Mouse (Mus musculus) forebrain, embryonic 15.5 days (tissue): Measurements from ENCODE around the gene Gm20517. TPM values are rescaled to one million over a fixed set of nuclear protein-coding genes. Genes with fewer than 3 reads are reported as not detected.
"Not testable (repeated sequence)": the region's sequence is repeated elsewhere in the genome, so short reads cannot be mapped to it uniquely, and the experiment has no call there.

ENCODE experiments used
- ATAC-seq: fragments of 200-750 bp; cut with Nextera tagmentation; replicated peaks from 2 replicates; pipeline ENCODE4 v1.8.0; 2017; ENCODE audit warnings: mild to moderate bottlenecking, moderate TSS enrichment, moderate library complexity
- H3K27ac ChIP-seq: fragments of 300-500 bp; sonication (generic); replicated peaks from 2 replicates; pipeline ENCODE4 v1.5.1; 2015; ENCODE audit warnings: mild to moderate bottlenecking, inconsistent platforms
- H3K27me3 ChIP-seq: fragments of 300-500 bp; sonication (generic); 2 replicates; pipeline ENCODE4 v1.6.1; 2015; ENCODE audit warnings: inconsistent platforms
- H3K36me3 ChIP-seq: fragments of 300-500 bp; sonication (generic); 2 replicates; pipeline ENCODE4 v1.6.1; 2015; ENCODE audit warnings: mild to moderate bottlenecking, inconsistent platforms
- H3K4me1 ChIP-seq: fragments of 300-500 bp; sonication (generic); 2 replicates; pipeline ENCODE4 v1.6.1; 2015; ENCODE audit warnings: inconsistent platforms
- H3K4me2 ChIP-seq: fragments of 300-500 bp; sonication (generic); replicated peaks from 2 replicates; pipeline ENCODE4 v1.6.1; 2015; ENCODE audit warnings: mild to moderate bottlenecking, inconsistent platforms
- H3K4me3 ChIP-seq: fragments of 300-500 bp; sonication (generic); 2 replicates; pipeline ENCODE4 v1.5.1; 2015; ENCODE audit warnings: mild to moderate bottlenecking, inconsistent platforms
- H3K9ac ChIP-seq: fragments of 300-500 bp; sonication (generic); replicated peaks from 2 replicates; pipeline ENCODE4 v1.6.1; 2015; ENCODE audit warnings: mild to moderate bottlenecking, inconsistent platforms
- H3K9me3 ChIP-seq: fragments of 300-500 bp; sonication (generic); 2 replicates; pipeline ENCODE4 v1.6.1; 2016; ENCODE audit warnings: inconsistent platforms
- WGBS: fragments of 180-500 bp; shearing (Covaris S2); methylation state at CpG from one replicate; pipeline ENCODE4 v1.1.7; 2015; ENCODE audit warnings: mixed read lengths; 5-methylcytosine and 5-hydroxymethylcytosine counted together
- polyA plus RNA-seq: library from polyadenylated mRNA; unstranded; fragments of >200 nt; fragmentation: Nextera tagmentation; extraction: Ambion mirVana; gene quantifications from 2 replicates; pipeline ENCODE4 v1.2.1, GENCODE M21; 2015

The Gm20517 gene
- polyA plus RNA-seq, 1 experiment from 2014 or later: 2.2 TPM

DNA sequence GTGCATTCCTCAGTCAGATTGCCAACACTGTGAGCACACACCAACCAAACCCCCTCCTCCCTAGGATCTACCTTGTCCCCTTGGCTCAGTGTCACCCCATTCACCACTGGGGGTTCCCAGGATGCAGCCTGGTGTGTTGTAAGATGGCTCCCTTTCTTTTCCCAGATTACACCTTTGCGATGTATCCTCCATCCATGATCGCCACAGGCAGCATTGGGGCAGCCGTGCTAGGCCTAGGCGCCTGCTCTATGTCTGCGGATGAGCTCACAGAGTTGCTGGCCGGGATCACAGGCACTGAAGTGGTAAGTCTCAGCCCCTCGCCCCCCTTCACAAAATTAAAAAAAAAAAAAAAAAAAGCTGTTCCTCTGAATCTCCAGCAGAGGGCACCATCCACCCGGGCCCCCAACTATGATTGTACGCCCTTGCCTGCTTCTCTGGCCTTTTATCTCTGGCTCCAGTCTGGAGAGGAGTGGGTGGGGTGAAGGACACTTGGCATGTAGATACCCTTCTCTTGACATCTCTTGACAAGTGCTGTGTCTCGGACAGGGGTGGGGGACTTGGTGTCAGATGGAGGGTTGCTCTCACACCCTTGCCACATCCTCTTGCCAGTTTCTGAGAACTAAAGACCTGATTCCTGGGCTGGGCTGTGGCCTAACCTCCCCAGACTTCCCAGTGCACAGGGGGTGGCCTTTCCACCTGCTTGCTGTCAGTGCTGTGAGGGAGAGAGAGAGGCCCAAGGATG, 13.4 kb upstream of the Gm20517 start:
- H3K36me3 ChIP-seq: peaks cover 31% of the 10 kb centered on the region
- no peak overlapping the region for H3K4me2 ChIP-seq
- H3K4me1 ChIP-seq: peaks cover 40% of the 10 kb centered on the region
- no peak for ATAC-seq
- H3K9me3 ChIP-seq: no peaks in the 10 kb centered on the region
- H3K9ac ChIP-seq: no peak overlapping the region
- H3K27me3 ChIP-seq: no peaks in the 10 kb centered on the region
- H3K27ac ChIP-seq: no peak overlapping the region
- WGBS: 28% methylated on average over 10 of the region's 10 CpGs
- H3K4me3 ChIP-seq: no peak overlapping the region

DNA sequence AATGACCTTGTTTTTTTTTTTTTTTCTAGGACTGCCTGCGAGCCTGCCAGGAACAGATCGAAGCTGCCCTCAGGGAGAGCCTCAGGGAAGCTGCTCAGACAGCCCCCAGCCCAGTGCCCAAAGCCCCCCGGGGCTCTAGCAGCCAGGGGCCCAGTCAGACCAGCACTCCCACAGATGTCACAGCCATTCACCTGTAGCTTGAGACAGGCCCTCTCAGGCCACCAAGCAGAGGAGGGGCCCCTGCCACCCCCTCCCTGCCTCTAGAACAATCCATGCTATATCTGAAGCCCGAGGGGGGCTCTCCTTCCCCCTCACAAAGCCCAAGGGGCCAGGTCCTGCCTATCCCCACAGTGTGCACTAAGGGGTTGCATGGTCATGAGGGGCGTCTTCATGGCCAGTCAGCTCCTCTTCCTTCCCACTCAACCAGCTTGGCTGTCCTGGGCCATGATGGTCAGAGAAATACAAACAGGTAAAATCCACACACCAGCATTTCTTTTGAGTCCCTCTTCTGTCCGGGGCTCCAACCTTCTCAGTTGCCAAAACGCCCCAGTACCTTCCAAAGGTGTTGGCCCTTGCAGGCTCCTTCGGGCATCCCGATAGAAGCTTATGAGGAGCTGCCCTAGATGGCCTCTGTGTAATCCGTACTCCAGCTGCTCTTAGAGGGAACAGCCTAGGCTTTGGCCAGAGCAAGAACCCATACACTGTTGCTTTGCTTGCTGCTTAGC, 12.6 kb upstream of the Gm20517 start:
- Histone ChIP-seq H3K36me3 (peaks cover 35% of the 10 kb centered on the region), H3K4me1 (peaks cover 37% of the 10 kb centered on the region)
- H3K4me2 ChIP-seq, H3K27ac ChIP-seq, H3K27me3 ChIP-seq, H3K4me3 ChIP-seq, H3K9ac ChIP-seq, ATAC-seq, H3K9me3 ChIP-seq: not testable (repeated sequence)
- WGBS: 86% methylated on average over 10 of the region's 10 CpGs

GRCm38 (mm10) chr17:47599511-47600297, 11.7 kb upstream of the Gm20517 start:
- H3K27ac ChIP-seq: no peak overlapping the region
- H3K4me3 ChIP-seq: no peak overlapping the region
- H3K27me3 ChIP-seq: no peaks in the 10 kb centered on the region
- 89% methylated on average over 11 of the region's 11 CpGs for WGBS
- H3K36me3 ChIP-seq: peaks cover 44% of the 10 kb centered on the region
- H3K4me1 ChIP-seq: peaks cover 28% of the 10 kb centered on the region
- H3K4me2 ChIP-seq: no peak overlapping the region
- no peak for ATAC-seq
- no peak overlapping the region for H3K9ac ChIP-seq
- H3K9me3 ChIP-seq: no peaks in the 10 kb centered on the region

GRCm38 (mm10) chr17:47600601-47601388, 10.6 kb upstream of the Gm20517 start:
- no peak overlapping the region for H3K9ac ChIP-seq
- H3K4me2 ChIP-seq: no peak overlapping the region
- H3K4me3 ChIP-seq: no peak overlapping the region
- no peak for ATAC-seq
- H3K27ac ChIP-seq: no peak overlapping the region
- no peaks in the 10 kb centered on the region for H3K27me3 ChIP-seq
- peaks cover 17% of the 10 kb centered on the region for H3K4me1 ChIP-seq
- H3K9me3 ChIP-seq: no peaks in the 10 kb centered on the region
- 86% methylated on average over 13 of the region's 13 CpGs for whole genome bisulfite sequencing
- peaks cover 55% of the 10 kb centered on the region for H3K36me3 ChIP-seq

DNA sequence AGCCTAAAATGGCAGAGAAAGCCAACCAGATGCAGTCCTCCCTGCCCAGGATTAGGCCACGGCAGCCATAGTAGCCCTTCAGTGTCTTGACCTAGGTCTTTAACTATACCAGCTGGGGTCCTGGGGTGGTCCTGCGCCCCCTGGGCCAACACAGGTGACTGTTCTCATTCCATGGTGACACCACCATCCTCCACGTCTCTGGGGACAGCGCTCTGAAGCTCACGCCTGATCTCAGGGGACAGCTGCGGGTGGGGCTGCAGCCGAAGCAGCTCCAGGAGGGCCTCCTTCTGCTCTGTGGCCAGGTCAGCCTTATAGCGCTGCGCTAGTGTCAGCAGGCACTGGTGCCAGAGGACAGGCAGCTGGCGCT, 10.0 kb upstream of the Gm20517 start:
- ATAC-seq: no peak

GRCm38 (mm10) chr17:47602289-47602688, 9.1 kb upstream of the Gm20517 start:
- no peaks in the 10 kb centered on the region for H3K27me3 ChIP-seq
- H3K4me3 ChIP-seq: no peak overlapping the region
- peaks cover 60% of the 10 kb centered on the region for H3K36me3 ChIP-seq
- no peak overlapping the region for H3K27ac ChIP-seq
- no peaks in the 10 kb centered on the region for H3K9me3 ChIP-seq
- WGBS: 94% methylated on average over 11 of the region's 11 CpGs
- H3K9ac ChIP-seq: no peak overlapping the region
- H3K4me1 ChIP-seq: peaks cover 7% of the 10 kb centered on the region
- no peak overlapping the region for H3K4me2 ChIP-seq
- no peak for ATAC-seq

More for the DNA sequence above, 10.0 kb upstream of the Gm20517 start:
- H3K36me3 ChIP-seq: peaks cover 60% of the 10 kb centered on the region
- H3K9ac ChIP-seq: no peak overlapping the region
- no peaks in the 10 kb centered on the region for H3K9me3 ChIP-seq
- WGBS: 92% methylated on average over 10 of the region's 10 CpGs
- H3K4me1 ChIP-seq: peaks cover 11% of the 10 kb centered on the region
- H3K4me3 ChIP-seq: no peak overlapping the region
- no peaks in the 10 kb centered on the region for H3K27me3 ChIP-seq
- H3K4me2 ChIP-seq: no peak overlapping the region
- no peak overlapping the region for H3K27ac ChIP-seq

DNA sequence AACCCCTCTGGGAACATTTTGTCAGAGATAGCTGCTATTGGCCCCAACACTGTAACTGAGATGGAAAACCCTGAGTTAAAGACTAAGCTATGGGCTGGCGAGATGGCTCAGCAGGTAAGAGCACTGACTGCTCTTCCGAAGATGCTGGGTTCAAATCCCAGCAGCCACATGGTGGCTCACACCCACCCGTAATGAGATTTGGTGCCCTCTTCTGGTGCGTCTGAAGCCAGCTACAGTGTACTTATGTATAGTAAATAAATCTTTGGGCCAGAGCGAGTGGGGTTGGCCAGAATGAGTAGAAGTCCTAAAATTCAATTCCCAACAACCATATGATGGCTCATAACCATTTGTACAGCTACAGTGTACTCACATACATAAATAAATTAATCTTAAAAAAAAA, 5.2 kb upstream of the Gm20517 start:
- WGBS: 79% methylated on average over 5 of the region's 5 CpGs
- H3K27me3 ChIP-seq: no peaks in the 10 kb centered on the region
- H3K4me3 ChIP-seq: no peak overlapping the region
- H3K27ac ChIP-seq: no peak overlapping the region
- H3K9ac ChIP-seq: no peak overlapping the region
- H3K9me3 ChIP-seq: no peaks in the 10 kb centered on the region
- no peak for ATAC-seq
- H3K36me3 ChIP-seq: peaks cover 45% of the 10 kb centered on the region
- H3K4me2 ChIP-seq: no peak overlapping the region
- peaks cover 16% of the 10 kb centered on the region for H3K4me1 ChIP-seq

GRCm38 (mm10) chr17:47609182-47609581, 2.2 kb upstream of the Gm20517 start:
- no peaks in the 10 kb centered on the region for H3K27me3 ChIP-seq
- peaks cover 23% of the 10 kb centered on the region for H3K36me3 ChIP-seq
- no peak overlapping the region for H3K27ac ChIP-seq
- H3K9ac ChIP-seq: no peak overlapping the region
- no peak overlapping the region for H3K4me2 ChIP-seq
- 96% methylated on average over 4 of the region's 4 CpGs for WGBS
- peaks cover 28% of the 10 kb centered on the region for H3K4me1 ChIP-seq
- H3K4me3 ChIP-seq: no peak overlapping the region
- no peaks in the 10 kb centered on the region for H3K9me3 ChIP-seq
- ATAC-seq: no peak

DNA sequence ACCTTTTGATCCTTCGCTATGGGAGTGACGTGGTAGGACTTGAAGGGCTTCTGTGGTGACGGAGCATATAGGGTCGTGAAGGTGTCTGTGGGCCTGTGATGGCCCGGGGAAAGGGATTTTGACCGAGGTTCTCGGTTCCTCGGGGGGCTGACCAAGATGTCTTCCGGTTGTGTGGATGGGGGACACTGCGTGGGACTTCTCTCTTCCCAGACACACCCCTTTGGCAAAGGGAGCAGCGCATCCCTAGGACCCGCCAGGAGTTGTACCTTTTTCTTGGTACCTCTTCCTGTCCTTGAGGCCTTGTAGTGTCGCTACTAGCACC, 233 bp downstream of the Gm20517 start:
- no peaks in the 10 kb centered on the region for H3K27me3 ChIP-seq
- no peak for ATAC-seq
- H3K4me2 ChIP-seq: peak overlapping the region; percentile 87
- H3K36me3 ChIP-seq: peaks cover 19% of the 10 kb centered on the region
- peak overlapping the region; percentile 59 for H3K4me3 ChIP-seq
- H3K27ac ChIP-seq: no peak overlapping the region
- H3K9ac ChIP-seq: peak overlapping the region; percentile 57
- under 1% methylated on average over 13 of the region's 13 CpGs for WGBS
- H3K4me1 ChIP-seq: peaks cover 28% of the 10 kb centered on the region
- no peaks in the 10 kb centered on the region for H3K9me3 ChIP-seq

GRCm38 (mm10) chr17:47614018-47614417, 2.6 kb downstream of the Gm20517 start:
- Histone ChIP-seq H3K27me3 (no peaks in the 10 kb centered on the region), H3K36me3 (peaks cover 36% of the 10 kb centered on the region), H3K4me2 (no peak overlapping the region), H3K9me3 (no peaks in the 10 kb centered on the region), H3K4me1 (peaks cover 25% of the 10 kb centered on the region), H3K27ac (no peak overlapping the region), H3K9ac (no peak overlapping the region), H3K4me3 (no peak overlapping the region)
- no peak for ATAC-seq
- WGBS: 92% methylated on average over 1 of the region's 1 CpGs

DNA sequence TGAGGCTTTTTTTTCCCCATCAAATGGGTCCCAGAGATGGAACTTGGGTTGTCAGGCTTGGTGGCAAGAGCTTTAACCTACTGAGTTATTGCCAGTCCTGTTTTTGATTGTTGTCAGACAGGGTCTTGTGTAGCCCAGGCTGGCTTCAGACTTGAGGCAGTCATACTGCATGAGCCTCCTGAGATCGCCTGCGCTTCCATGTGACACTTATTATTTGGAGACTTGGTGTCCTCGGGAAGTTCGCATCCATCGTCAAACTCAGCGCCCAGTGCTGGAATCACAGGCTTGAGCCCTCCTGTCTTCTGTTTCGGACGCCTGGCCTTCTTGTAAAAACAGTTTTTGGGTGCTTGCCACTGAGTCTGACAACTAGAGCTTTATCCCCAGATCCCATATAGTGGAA, 4.7 kb downstream of the Gm20517 start:
- Histone ChIP-seq H3K4me2 (no peak overlapping the region), H3K4me1 (peaks cover 12% of the 10 kb centered on the region), H3K36me3 (peaks cover 41% of the 10 kb centered on the region), H3K9ac (no peak overlapping the region), H3K27ac (no peak overlapping the region), H3K27me3 (no peaks in the 10 kb centered on the region), H3K4me3 (no peak overlapping the region), H3K9me3 (no peaks in the 10 kb centered on the region)
- no peak for ATAC-seq
- WGBS: 97% methylated on average over 8 of the region's 8 CpGs

- H3K36me3 ChIP-seq: peaks cover 43% of the 10 kb centered on the region
- WGBS: 85% methylated on average over 4 of the region's 4 CpGs
- H3K9me3 ChIP-seq: no peaks in the 10 kb centered on the region
- H3K9ac ChIP-seq: no peak overlapping the region
- peaks cover 12% of the 10 kb centered on the region for H3K4me1 ChIP-seq
- H3K27ac ChIP-seq: no peak overlapping the region
- H3K4me3 ChIP-seq: no peak overlapping the region
- H3K4me2 ChIP-seq: no peak overlapping the region
- no peaks in the 10 kb centered on the region for H3K27me3 ChIP-seq
- no peak for ATAC-seq
Observed at GRCm38 (mm10) chr17:47616652-47617051, 5.3 kb downstream of the Gm20517 start.
